Mouse (Mus musculus) intestine, embryonic 15.5 days (tissue): Measurements from ENCODE around the gene Zkscan4. TPM values are rescaled to one million over a fixed set of nuclear protein-coding genes. Genes with fewer than 3 reads are reported as not detected.
"Not testable (repeated sequence)": the region's sequence is repeated elsewhere in the genome, so short reads cannot be mapped to it uniquely, and the experiment has no call there.

Source experiments
- ATAC-seq: fragments of 200-750 bp; cut with Nextera tagmentation; 2 replicates; pipeline ENCODE4 v1.8.0; 2017; ENCODE audit warnings: moderate TSS enrichment, moderate library complexity
- H3K27ac ChIP-seq: fragments of 300-500 bp; sonication (generic); 2 replicates; pipeline ENCODE4 v1.5.1; 2015; ENCODE audit warnings: mild to moderate bottlenecking, inconsistent platforms
- H3K27me3 ChIP-seq: fragments of 300-500 bp; sonication (generic); replicated peaks from 2 replicates; pipeline ENCODE4 v1.6.1; 2015; ENCODE audit warnings: inconsistent platforms
- H3K36me3 ChIP-seq: fragments of 300-500 bp; sonication (generic); 2 replicates; pipeline ENCODE4 v1.6.1; 2015; ENCODE audit warnings: inconsistent platforms
- H3K4me1 ChIP-seq: fragments of 300-500 bp; sonication (generic); replicated peaks from 2 replicates; pipeline ENCODE4 v1.6.1; 2015; ENCODE audit warnings: inconsistent platforms
- H3K4me2 ChIP-seq: fragments of 300-500 bp; sonication (generic); replicated peaks from 2 replicates; pipeline ENCODE4 v1.6.1; 2015; ENCODE audit warnings: mild to moderate bottlenecking, inconsistent platforms
- H3K4me3 ChIP-seq: fragments of 300-500 bp; sonication (generic); replicated peaks from 2 replicates; pipeline ENCODE4 v1.5.1; 2015; ENCODE audit warnings: inconsistent platforms
- H3K9ac ChIP-seq: fragments of 300-500 bp; sonication (generic); 2 replicates; pipeline ENCODE4 v1.6.1; 2015; ENCODE audit warnings: inconsistent platforms
- H3K9me3 ChIP-seq: fragments of 300-500 bp; sonication (generic); 2 replicates; pipeline ENCODE4 v1.6.1; 2016; ENCODE audit warnings: inconsistent platforms
- WGBS: fragments of 180-500 bp; shearing (Covaris S2); methylation state at CpG from one replicate; pipeline ENCODE4 v1.1.7; 2015; 5-methylcytosine and 5-hydroxymethylcytosine counted together
- polyA plus RNA-seq: library from polyadenylated mRNA; unstranded; fragments of >200 nt; fragmentation: Nextera tagmentation; extraction: Ambion mirVana; gene quantifications from 2 replicates; pipeline ENCODE4 v1.2.1, GENCODE M21; 2015

Gene Zkscan4
- polyA plus RNA-seq, 1 experiment from 2014 or later = 2.6 TPM

- Histone ChIP-seq H3K36me3 (no peaks in the 10 kb centered on the region), H3K27me3 (no peaks in the 10 kb centered on the region), H3K4me3 (no peak overlapping the region), H3K4me2 (no peak overlapping the region), H3K4me1 (no peaks in the 10 kb centered on the region), H3K27ac (no peak overlapping the region), H3K9ac (no peak overlapping the region), H3K9me3 (no peaks in the 10 kb centered on the region)
- ATAC-seq = no peak
- WGBS = 83% methylated on average over 10 of the region's 10 CpGs
Measured at GRCm38 (mm10) chr13:21467336-21467735, 11.4 kb upstream of the Zkscan4 start.

- H3K9ac ChIP-seq = peak within 1 kb of the TSS; percentile 75
- no peaks in the 10 kb centered on the region for H3K4me1 ChIP-seq
- 0 out of 2 replicates have a peak within 1 kb of the TSS, but pooled peaks have one; percentile 32 for H3K27ac ChIP-seq
- H3K9me3 ChIP-seq = no peaks in the 10 kb centered on the region
- H3K27me3 ChIP-seq = no peaks in the 10 kb centered on the region
- peak within 1 kb of the TSS; percentile 59 for H3K4me3 ChIP-seq
- ATAC-seq = peak; percentile 100
- peak within 1 kb of the TSS; percentile 95 for H3K4me2 ChIP-seq
- WGBS = under 1% methylated on average over 54 of the region's 54 CpGs
- no peaks in the 10 kb centered on the region for H3K36me3 ChIP-seq
Measured at GRCm38 (mm10) chr13:21468061-21469019, 10.4 kb upstream of the Zkscan4 start, which contains the start of gene Nkapl. Nkapl (minus strand) TSS chr13:21468509.

- peak overlapping the region; percentile 95; the same call in 1 of the 2 replicates for H3K4me2 ChIP-seq
- no peak overlapping the region for H3K4me3 ChIP-seq
- H3K27ac ChIP-seq = no peak overlapping the region
- no peak overlapping the region for H3K9ac ChIP-seq
- no peaks in the 10 kb centered on the region for H3K4me1 ChIP-seq
- H3K27me3 ChIP-seq = no peaks in the 10 kb centered on the region
- H3K36me3 ChIP-seq = no peaks in the 10 kb centered on the region
- WGBS = 32% methylated on average over 9 of the region's 9 CpGs
- H3K9me3 ChIP-seq = no peaks in the 10 kb centered on the region
- no peak for ATAC-seq
Measured at GRCm38 (mm10) chr13:21469097-21469496, 9.6 kb upstream of the Zkscan4 start.

- no peaks in the 10 kb centered on the region for H3K9me3 ChIP-seq
- H3K9ac ChIP-seq = no peak overlapping the region
- no peak for ATAC-seq
- no peaks in the 10 kb centered on the region for H3K36me3 ChIP-seq
- no peak overlapping the region for H3K4me3 ChIP-seq
- no peak overlapping the region for H3K27ac ChIP-seq
- no peaks in the 10 kb centered on the region for H3K4me1 ChIP-seq
- no peak overlapping the region for H3K4me2 ChIP-seq
- H3K27me3 ChIP-seq = no peaks in the 10 kb centered on the region
- WGBS = 44% methylated on average over 4 of the region's 4 CpGs
Measured at GRCm38 (mm10) chr13:21472427-21472826, 6.3 kb upstream of the Zkscan4 start.

GRCm38 (mm10) chr13:21486881-21487280 is 8.2 kb downstream of the Zkscan4 start:
- no peak overlapping the region for H3K4me3 ChIP-seq
- H3K36me3 ChIP-seq = no peaks in the 10 kb centered on the region
- 92% methylated on average over 1 of the region's 1 CpGs for WGBS
- H3K4me2 ChIP-seq = no peak overlapping the region
- no peak overlapping the region for H3K27ac ChIP-seq
- H3K9me3 ChIP-seq = no peaks in the 10 kb centered on the region
- H3K4me1 ChIP-seq = no peaks in the 10 kb centered on the region
- H3K27me3 ChIP-seq = no peaks in the 10 kb centered on the region
- no peak overlapping the region for H3K9ac ChIP-seq
- ATAC-seq = no peak

GRCm38 (mm10) chr13:21492847-21493246 is 14.1 kb downstream of the Zkscan4 start:
- Histone ChIP-seq H3K4me3 (no peak overlapping the region), H3K27me3 (no peaks in the 10 kb centered on the region), H3K4me2 (no peak overlapping the region), H3K9ac (no peak overlapping the region), H3K27ac (no peak overlapping the region), H3K4me1 (no peaks in the 10 kb centered on the region), H3K36me3 (no peaks in the 10 kb centered on the region), H3K9me3 (no peaks in the 10 kb centered on the region)
- 97% methylated on average over 5 of the region's 5 CpGs for WGBS
- ATAC-seq = no peak

GRCm38 (mm10) chr13:21495080-21495479 is 16.4 kb downstream of the Zkscan4 start, which contains the start of gene AK157302:
AK157302 (plus strand) TSS chr13:21495223.
- H3K4me1 ChIP-seq = no peaks in the 10 kb centered on the region

GRCm38 (mm10) chr13:21501182-21501581 is 22.5 kb downstream of the Zkscan4 start, which contains the start of gene Gm11273:
Gm11273 (minus strand) TSS chr13:21501418.
- ATAC-seq, H3K9ac ChIP-seq, H3K9me3 ChIP-seq, H3K27ac ChIP-seq, H3K27me3 ChIP-seq, H3K4me3 ChIP-seq, H3K4me2 ChIP-seq, H3K4me1 ChIP-seq, H3K36me3 ChIP-seq: not testable (repeated sequence)
- 92% methylated on average over 17 of the region's 17 CpGs for WGBS

More at GRCm38 (mm10) chr13:21495080-21495479, 16.4 kb downstream of the Zkscan4 start, which contains the start of gene AK157302:
- no peaks in the 10 kb centered on the region for H3K27me3 ChIP-seq
- no peaks in the 10 kb centered on the region for H3K9me3 ChIP-seq
- H3K36me3 ChIP-seq = no peaks in the 10 kb centered on the region
- H3K4me2 ChIP-seq = no peak within 1 kb of the TSS
- ATAC-seq = no peak
- no peak within 1 kb of the TSS for H3K27ac ChIP-seq
- no peak within 1 kb of the TSS for H3K4me3 ChIP-seq
- H3K9ac ChIP-seq = no peak within 1 kb of the TSS
- 94% methylated on average over 21 of the region's 21 CpGs for WGBS

GRCm38 (mm10) chr13:21502296-21502695 is 23.6 kb downstream of the Zkscan4 start:
- Histone ChIP-seq H3K27ac (no peak overlapping the region), H3K9ac (no peak overlapping the region), H3K36me3 (no peaks in the 10 kb centered on the region), H3K9me3 (no peaks in the 10 kb centered on the region), H3K27me3 (no peaks in the 10 kb centered on the region), H3K4me2 (no peak overlapping the region), H3K4me1 (no peaks in the 10 kb centered on the region), H3K4me3 (no peak overlapping the region)
- no peak for ATAC-seq
- WGBS = 85% methylated on average over 5 of the region's 5 CpGs

GRCm38 (mm10) chr13:21506221-21506649 is 27.5 kb downstream of the Zkscan4 start:
- Histone ChIP-seq H3K27me3 (no peaks in the 10 kb centered on the region), H3K36me3 (no peaks in the 10 kb centered on the region), H3K4me2 (peak overlapping the region; percentile 61), H3K9ac (peak overlapping the region; percentile 71), H3K27ac (peak overlapping the region; percentile 78), H3K4me3 (peak overlapping the region; percentile 68), H3K4me1 (no peaks in the 10 kb centered on the region), H3K9me3 (no peaks in the 10 kb centered on the region)
- WGBS = under 1% methylated on average over 21 of the region's 21 CpGs
- peak; percentile 100 for ATAC-seq

GRCm38 (mm10) chr13:21530136-21530535 is 51.4 kb downstream of the Zkscan4 start:
- H3K36me3 ChIP-seq = 0 out of 2 replicates have a peak, but pooled peaks cover 6% of the 10 kb centered on the region
- no peak overlapping the region for H3K9ac ChIP-seq
- peak overlapping the region; percentile 52 for H3K4me2 ChIP-seq
- WGBS = 39% methylated on average over 7 of the region's 7 CpGs
- no peaks in the 10 kb centered on the region for H3K27me3 ChIP-seq
- no peaks in the 10 kb centered on the region for H3K4me1 ChIP-seq
- no peak overlapping the region for H3K4me3 ChIP-seq
- no peak for ATAC-seq
- H3K9me3 ChIP-seq = no peaks in the 10 kb centered on the region
- no peak overlapping the region for H3K27ac ChIP-seq

- H3K4me1 ChIP-seq = no peaks in the 10 kb centered on the region
- under 1% methylated on average over 39 of the region's 39 CpGs for WGBS
- no peaks in the 10 kb centered on the region for H3K27me3 ChIP-seq
- H3K36me3 ChIP-seq = 0 out of 2 replicates have a peak, but pooled peaks cover 5% of the 10 kb centered on the region
- H3K9ac ChIP-seq = peak within 1 kb of the TSS; percentile 98
- H3K27ac ChIP-seq = peak within 1 kb of the TSS; percentile 94
- ATAC-seq = peak; percentile 100
- H3K9me3 ChIP-seq = no peaks in the 10 kb centered on the region
- H3K4me2 ChIP-seq = peak within 1 kb of the TSS; percentile 79
- H3K4me3 ChIP-seq = peak within 1 kb of the TSS; percentile 94
Measured at GRCm38 (mm10) chr13:21530781-21531201, 52.1 kb downstream of the Zkscan4 start, which contains the start of gene Zkscan8. Zkscan8 (minus strand) TSS chr13:21531120.
